Mouse (Mus musculus) heart, postnatal 0 days (tissue): Measurements from ENCODE around the gene Eef1akmt2. TPM values are rescaled to one million over a fixed set of nuclear protein-coding genes. Genes with fewer than 3 reads are reported as not detected.

Experiments
- ATAC-seq: fragments of 200-750 bp; cut with Nextera tagmentation; 2 replicates; pipeline ENCODE4 v1.8.0; 2017; ENCODE audit warnings: low read depth, moderate number of reproducible peaks, moderate library complexity; ENCODE audit not compliant: insufficient read depth
- DNase-seq: peaks from one replicate; pipeline ENCODE4 v3.0.0-alpha.2; 2016; ENCODE audit warnings: low spot score
- H3K27ac ChIP-seq: fragments of 300-500 bp; sonication (generic); 2 replicates; pipeline ENCODE4 v1.5.1; 2014; ENCODE audit warnings: low read depth, mild to moderate bottlenecking
- H3K27me3 ChIP-seq: fragments of 300-500 bp; sonication (generic); 2 replicates; pipeline ENCODE4 v1.6.1; 2014; ENCODE audit warnings: low read length, mixed read lengths; ENCODE audit not compliant: control insufficient read depth, insufficient read depth
- H3K36me3 ChIP-seq: fragments of 300-500 bp; sonication (generic); replicated peaks from 2 replicates; pipeline ENCODE4 v1.6.1; 2014; ENCODE audit warnings: low read length, mixed read lengths; ENCODE audit not compliant: control insufficient read depth, insufficient read depth
- H3K4me1 ChIP-seq: fragments of 300-500 bp; sonication (generic); 2 replicates; pipeline ENCODE4 v1.6.1; 2014; ENCODE audit warnings: antibody characterized with exemption; ENCODE audit not compliant: control insufficient read depth, insufficient read depth
- H3K4me2 ChIP-seq: fragments of 300-500 bp; sonication (generic); 2 replicates; pipeline ENCODE4 v1.6.1; 2014; ENCODE audit warnings: low read depth, mild to moderate bottlenecking, low read length, moderate library complexity
- H3K4me3 ChIP-seq: fragments of 300-500 bp; sonication (generic); 2 replicates; pipeline ENCODE4 v1.5.1; 2014; ENCODE audit warnings: low read depth, low read length
- H3K9ac ChIP-seq: fragments of 300-500 bp; sonication (generic); replicated peaks from 2 replicates; pipeline ENCODE4 v1.6.1; 2014; ENCODE audit warnings: low read depth, low read length, mixed read lengths
- H3K9me3 ChIP-seq: fragments of 300-500 bp; sonication (generic); replicated peaks from 2 replicates; pipeline ENCODE4 v1.6.1; 2016; ENCODE audit warnings: low read length; ENCODE audit not compliant: control insufficient read depth
- CTCF ChIP-seq: IDR thresholded peaks from 2 replicates; pipeline ENCODE4 v1.5.1; 2016; ENCODE audit warnings: antibody characterized with exemption, control low read depth, low read depth
- EP300 ChIP-seq: IDR thresholded peaks from 2 replicates; pipeline ENCODE4 v1.6.1; 2016; ENCODE audit warnings: antibody characterized with exemption, low read depth
- WGBS: fragments of 180-500 bp; shearing (Covaris S2); extraction: QIAGEN DNeasy Blood & Tissue Kit; methylation state at CpG from one replicate; pipeline ENCODE4 v1.1.7; 2014; 5-methylcytosine and 5-hydroxymethylcytosine counted together
- polyA plus RNA-seq: library from polyadenylated mRNA; unstranded; fragments of >200 nt; fragmentation: Nextera tagmentation; extraction: Ambion mirVana; gene quantifications from 2 replicates; pipeline ENCODE4 v1.2.1, GENCODE M21; 2015
- total RNA-seq: library from RNA; depleted of rRNA; stranded (reverse); fragments of >200 nt; gene quantifications from 2 replicates; pipeline ENCODE4 v1.2.3, GENCODE M21; 2014; ENCODE audit warnings: low replicate concordance

Gene Eef1akmt2
- total and polyA plus RNA-seq, 2 experiments from 2014 or later: 21.1 to 29.2 TPM

DNA sequence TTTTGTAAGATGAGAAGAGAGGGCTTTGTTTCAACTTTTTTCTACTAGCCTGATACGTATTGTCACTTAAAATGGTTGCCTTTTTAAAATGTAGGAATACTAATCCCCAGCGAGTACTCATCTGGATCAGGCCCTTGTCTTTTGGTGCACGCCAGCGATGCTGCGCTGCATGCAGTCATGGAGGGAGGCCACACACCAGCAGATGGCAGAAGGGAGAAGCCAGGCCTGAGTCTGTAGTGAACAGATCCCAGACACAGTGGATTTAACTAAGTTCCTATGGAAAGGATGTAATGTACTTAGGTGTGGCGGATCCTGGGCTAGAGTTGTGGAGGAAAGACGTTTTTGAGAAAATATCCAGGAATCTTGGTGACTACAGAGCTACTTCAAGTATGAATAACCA lies 31.6 kb upstream of the Eef1akmt2 start:
- Histone ChIP-seq H3K27ac (no peak overlapping the region), H3K4me1 (no peaks in the 10 kb centered on the region; the same call in 1 of the 2 replicates), H3K9ac (no peak overlapping the region), H3K27me3 (no peaks in the 10 kb centered on the region), H3K4me3 (no peak overlapping the region), H3K4me2 (no peak overlapping the region), H3K9me3 (no peaks in the 10 kb centered on the region), H3K36me3 (peaks cover 56% of the 10 kb centered on the region)
- DNase-seq (no peak), ATAC-seq (no peak)
- WGBS: 91% methylated on average over 7 of the region's 7 CpGs
- TF ChIP-seq CTCF (peak; percentile 34), EP300 (no peak)

DNA sequence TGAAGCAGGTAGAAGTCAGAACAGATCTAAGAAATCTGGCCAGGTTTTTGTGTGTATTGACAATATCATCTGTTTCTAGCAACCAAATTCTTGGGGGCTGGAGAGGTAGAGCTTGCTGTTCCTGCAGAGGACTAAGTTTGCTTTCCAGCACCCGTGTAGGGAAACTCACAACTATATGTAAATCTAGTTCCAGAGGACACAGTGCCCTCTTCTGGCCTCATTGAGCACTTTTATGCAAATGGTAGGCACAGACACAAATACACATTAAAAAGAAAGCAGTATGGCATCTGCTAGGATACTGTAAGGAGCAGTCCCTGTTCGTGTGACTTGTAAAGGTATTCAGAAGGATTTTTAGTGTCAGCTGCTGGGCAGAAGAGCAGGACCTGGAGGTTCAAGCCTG lies 29.9 kb upstream of the Eef1akmt2 start:
- ATAC-seq (no peak), DNase-seq (no peak)
- Histone ChIP-seq H3K4me3 (no peak overlapping the region), H3K4me1 (no peaks in the 10 kb centered on the region), H3K4me2 (no peak overlapping the region), H3K27ac (no peak overlapping the region), H3K9me3 (no peaks in the 10 kb centered on the region), H3K9ac (no peak overlapping the region), H3K36me3 (peaks cover 72% of the 10 kb centered on the region), H3K27me3 (no peaks in the 10 kb centered on the region)
- 67% methylated on average over 2 of the region's 2 CpGs for WGBS
- no peak for TF ChIP-seq EP300
- peak; percentile 29 for TF ChIP-seq CTCF

DNA sequence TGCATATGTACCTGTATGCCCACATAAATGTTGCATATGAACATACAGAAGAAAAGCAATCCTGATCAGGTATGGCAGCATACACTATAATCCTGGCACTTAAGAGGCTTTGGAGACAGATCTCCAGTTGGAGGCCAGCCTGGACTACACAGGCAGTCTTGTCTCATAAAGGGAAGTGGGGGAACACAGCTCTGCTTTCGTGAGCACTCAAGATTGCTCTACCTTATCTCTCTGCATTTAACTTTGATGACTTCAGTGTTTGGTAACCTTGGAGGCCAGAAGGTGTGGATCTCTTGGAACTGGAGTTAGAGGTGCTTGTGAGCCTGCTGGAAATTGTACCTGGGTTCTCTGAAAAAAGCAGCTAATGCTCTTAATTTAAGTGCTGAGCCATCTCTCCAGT lies 27.8 kb upstream of the Eef1akmt2 start:
- Histone ChIP-seq H3K36me3 (peaks cover 93% of the 10 kb centered on the region), H3K9ac (no peak overlapping the region), H3K4me2 (no peak overlapping the region), H3K27ac (no peak overlapping the region), H3K4me1 (no peaks in the 10 kb centered on the region), H3K9me3 (no peaks in the 10 kb centered on the region), H3K4me3 (no peak overlapping the region), H3K27me3 (no peaks in the 10 kb centered on the region)
- DNase-seq: no peak
- TF ChIP-seq EP300: no peak
- no peak for TF ChIP-seq CTCF
- no peak for ATAC-seq
- WGBS: 48% methylated on average over 1 of the region's 1 CpGs

DNA sequence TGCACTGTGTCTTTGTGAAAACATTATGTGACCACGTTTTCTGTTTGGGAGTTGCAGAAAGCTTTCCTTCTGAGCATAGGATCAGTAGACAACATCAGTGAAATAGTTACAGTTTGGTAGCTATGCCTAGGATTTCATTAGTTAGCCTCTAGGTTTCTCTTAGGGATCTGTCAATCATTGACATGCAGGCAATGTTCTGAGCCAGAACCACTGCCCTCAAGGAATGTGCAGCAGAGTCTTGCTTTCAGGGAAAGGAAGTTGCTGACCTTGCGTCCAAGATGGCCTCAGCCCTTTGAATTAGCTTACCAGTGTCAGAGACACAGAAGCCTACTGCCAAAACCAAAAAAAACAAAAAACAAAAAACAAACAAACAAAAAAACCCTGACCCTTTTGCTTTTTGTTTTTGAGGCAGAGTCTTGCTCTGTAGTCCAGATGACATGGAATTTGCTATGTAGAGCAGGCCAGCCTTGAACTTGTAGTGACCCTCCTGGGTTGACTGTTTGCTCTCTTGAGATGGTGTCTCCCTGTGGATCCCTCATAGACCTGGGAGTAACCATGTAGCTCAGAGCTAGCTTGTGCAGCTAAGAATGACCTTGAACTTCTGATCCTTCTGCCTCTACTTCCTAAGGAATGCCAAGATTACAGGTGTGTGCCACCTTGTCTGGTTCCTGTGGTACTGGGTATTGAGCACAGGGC lies 23.1 kb upstream of the Eef1akmt2 start:
- WGBS: 85% methylated on average over 2 of the region's 2 CpGs
- H3K27ac ChIP-seq: no peak overlapping the region
- H3K9ac ChIP-seq: no peak overlapping the region
- DNase-seq (no peak), ATAC-seq (no peak)
- H3K4me2 ChIP-seq: no peak overlapping the region
- H3K9me3 ChIP-seq: no peaks in the 10 kb centered on the region
- H3K4me1 ChIP-seq: no peaks in the 10 kb centered on the region
- H3K27me3 ChIP-seq: no peaks in the 10 kb centered on the region
- H3K36me3 ChIP-seq: peaks cover 94% of the 10 kb centered on the region
- H3K4me3 ChIP-seq: no peak overlapping the region
- TF ChIP-seq CTCF (no peak), EP300 (no peak)

DNA sequence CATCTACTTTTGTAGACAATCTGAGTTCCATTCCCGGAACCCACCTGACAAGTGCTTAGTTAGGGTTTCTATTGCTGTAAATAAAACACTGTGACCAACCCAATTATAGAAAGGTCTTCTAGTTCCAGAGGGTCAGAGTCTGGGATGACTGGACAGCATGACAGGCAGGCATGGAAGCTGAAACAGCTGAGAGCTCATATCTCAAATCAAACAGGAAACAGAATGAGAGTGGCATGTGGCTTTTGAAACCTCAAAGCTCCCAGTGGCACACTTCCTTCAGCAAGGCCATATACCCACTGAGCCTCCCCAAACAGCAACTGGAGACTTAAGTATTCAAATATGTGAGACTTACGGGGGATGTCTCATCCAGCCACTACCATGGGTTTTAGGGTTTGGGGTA lies 20.6 kb upstream of the Eef1akmt2 start:
- TF ChIP-seq CTCF: no peak
- TF ChIP-seq EP300: no peak
- no peaks in the 10 kb centered on the region for H3K9me3 ChIP-seq
- no peak for DNase-seq
- H3K27me3 ChIP-seq: no peaks in the 10 kb centered on the region
- no peak overlapping the region for H3K4me3 ChIP-seq
- H3K4me2 ChIP-seq: no peak overlapping the region
- H3K27ac ChIP-seq: no peak overlapping the region
- WGBS: 92% methylated on average over 2 of the region's 2 CpGs
- no peaks in the 10 kb centered on the region for H3K4me1 ChIP-seq
- no peak for ATAC-seq
- peaks cover 92% of the 10 kb centered on the region for H3K36me3 ChIP-seq
- H3K9ac ChIP-seq: no peak overlapping the region

DNA sequence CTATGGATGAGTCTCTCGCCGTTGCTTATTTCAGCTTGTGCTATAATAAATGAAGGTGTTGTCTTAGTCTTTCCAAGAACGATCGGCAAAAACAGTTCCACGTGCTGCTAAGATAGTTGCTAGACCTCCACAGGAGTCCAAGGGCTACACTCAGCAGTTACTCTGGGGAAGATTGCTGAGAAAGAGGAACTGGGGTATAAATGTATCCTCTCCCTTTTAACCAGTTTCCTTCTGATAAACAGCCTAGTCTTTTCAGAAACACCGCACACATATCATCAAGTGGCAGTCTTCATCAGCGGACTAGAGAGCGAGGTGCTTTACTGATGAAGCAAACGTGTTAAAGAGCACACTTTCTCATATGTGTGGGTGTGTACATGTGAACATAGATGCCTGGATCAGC lies 13.8 kb upstream of the Eef1akmt2 start:
- WGBS: 92% methylated on average over 9 of the region's 9 CpGs
- TF ChIP-seq CTCF: no peak
- TF ChIP-seq EP300: no peak

More for the DNA sequence above, 13.8 kb upstream of the Eef1akmt2 start:
- no peak overlapping the region for H3K4me2 ChIP-seq
- H3K4me1 ChIP-seq: no peaks in the 10 kb centered on the region
- no peaks in the 10 kb centered on the region for H3K9me3 ChIP-seq
- no peak overlapping the region for H3K4me3 ChIP-seq
- no peaks in the 10 kb centered on the region for H3K27me3 ChIP-seq
- no peak for DNase-seq
- H3K36me3 ChIP-seq: peaks cover 60% of the 10 kb centered on the region
- no peak for ATAC-seq
- no peak overlapping the region for H3K9ac ChIP-seq
- no peak overlapping the region for H3K27ac ChIP-seq
